Mouse (Mus musculus): ENCODE data around the gene Dnajb14. TPM values are rescaled to one million over a fixed set of nuclear protein-coding genes. Genes with fewer than 3 reads are reported as not detected.

The Dnajb14 gene
- polyA plus RNA-seq, 1 experiment from 2014 or later, result 16.6 TPM

DNA sequence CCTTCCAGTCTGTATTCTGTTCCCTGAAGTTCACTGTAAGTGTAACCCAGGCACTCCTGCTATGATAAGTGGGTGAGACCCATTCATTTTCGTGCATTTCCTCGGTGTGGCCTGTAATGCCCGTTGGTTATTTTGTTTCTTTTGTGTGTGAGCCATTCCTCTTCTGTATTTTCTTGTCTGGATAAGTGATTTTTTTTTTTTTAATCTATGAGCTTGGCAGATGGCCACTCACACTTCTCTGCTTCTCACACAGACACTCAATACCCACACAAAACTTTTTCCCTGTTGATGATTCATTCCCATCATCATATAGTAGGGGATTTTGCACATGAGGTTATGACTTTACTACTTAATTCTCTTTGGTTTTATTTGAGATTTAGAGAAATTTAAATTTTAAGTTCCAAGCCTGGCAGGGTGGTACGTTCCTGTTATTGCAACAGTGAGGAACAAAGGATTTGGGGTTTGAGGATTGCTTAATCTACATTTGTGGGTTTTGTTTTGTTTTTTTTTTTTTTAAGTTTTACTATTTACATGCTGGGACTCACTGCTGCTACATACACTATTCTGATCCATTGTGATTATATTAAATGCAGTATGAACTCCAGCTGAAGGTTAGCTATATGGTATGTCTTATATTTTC lies 12.8 kb downstream of the Dnajb14 start:
- ChIA-PET CTCF (interaction anchor here (0.8 to 1.0 kb wide), 4 partner anchors 9 to 16 kb away, joined by 3 to 4 read pairs (median 4); no protein-coding TSS in a partner anchor), POLR2A (interaction anchor here (0.7 kb wide), 2 partner anchors 12 to 44 kb away, joined by 5 to 12 read pairs; no protein-coding TSS in a partner anchor)
- ATAC-seq (no peak), DNase-seq (ENCODE audit: low read depth, low spot score) (no peak)
- TF ChIP-seq CTCF (IDR thresholded peaks at IDR 0.05), result no peak
- H3K27me3 ChIP-seq, result no peaks in the 10 kb centered on the region
- in situ Hi-C loops (cut with MboI; ENCODE audit: low pct_unique_long_range_greater_than_20kb), result no loop called here

- CTCF ChIA-PET, result interaction anchor here (0.8 to 1.0 kb wide), 4 partner anchors 10 to 20 kb away, joined by 3 to 4 read pairs (median 4); no protein-coding TSS in a partner anchor
- DNase-seq (ENCODE audit: low read depth, low spot score), result no peak
- no peak for ATAC-seq
Observed at GRCm38 (mm10) chr3:137881093-137881492, 13.6 kb downstream of the Dnajb14 start.

DNA sequence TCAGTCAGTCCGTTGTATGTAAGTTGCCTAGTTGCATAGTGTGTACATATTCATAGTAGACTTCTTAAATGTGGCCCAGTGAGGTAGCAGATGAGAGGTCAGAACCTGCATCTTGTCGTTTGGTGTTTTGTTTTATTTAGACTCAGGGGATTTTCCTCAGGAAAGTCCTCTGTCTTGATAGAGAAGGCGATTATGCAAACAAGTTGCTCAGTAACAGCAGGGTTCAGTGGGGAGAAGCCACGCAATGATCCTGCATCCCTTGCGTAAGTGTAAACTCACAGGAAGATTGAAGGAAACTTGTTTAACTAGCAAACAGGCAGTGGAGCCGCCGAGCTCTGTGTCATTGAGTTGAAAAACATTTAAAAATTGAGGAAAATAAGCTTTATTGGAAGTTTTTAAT lies 20.5 kb downstream of the Dnajb14 start:
- DNase-seq (ENCODE audit: low read depth, low spot score) (no peak), ATAC-seq (no peak)
- POLR2A ChIA-PET, result no interaction called here
- no peak for TF ChIP-seq CTCF (IDR thresholded peaks at IDR 0.05)
- in situ Hi-C loops (cut with MboI; ENCODE audit: low pct_unique_long_range_greater_than_20kb), result no loop called here
- CTCF ChIA-PET, result interaction anchor here (1.1 to 1.3 kb wide), 2 partner anchors 10 to 15 kb away, joined by 3 to 4 read pairs; no protein-coding TSS in a partner anchor
- no peaks in the 10 kb centered on the region for H3K27me3 ChIP-seq

More at GRCm38 (mm10) chr3:137881093-137881492, 13.6 kb downstream of the Dnajb14 start:
- POLR2A ChIA-PET, result interaction anchor here (0.7 kb wide), 1 partner anchor 13 kb away, joined by 12 read pairs; no protein-coding TSS in a partner anchor
- TF ChIP-seq CTCF (IDR thresholded peaks at IDR 0.05), result no peak
- in situ Hi-C loops (cut with MboI; ENCODE audit: low pct_unique_long_range_greater_than_20kb), result no loop called here
- no peaks in the 10 kb centered on the region for H3K27me3 ChIP-seq

- POLR2A ChIA-PET, result no interaction called here
- DNase-seq (ENCODE audit: low read depth, low spot score) (no peak), ATAC-seq (no peak)
- no peaks in the 10 kb centered on the region for H3K27me3 ChIP-seq
- in situ Hi-C loops (cut with MboI; ENCODE audit: low pct_unique_long_range_greater_than_20kb), result no loop called here
- CTCF ChIA-PET, result interaction anchor here (1.1 to 1.6 kb wide), 3 partner anchors 16 to 30 kb away, joined by 3 to 4 read pairs (median 3); partner anchors contain the start of gene Lamtor3
- TF ChIP-seq CTCF (IDR thresholded peaks at IDR 0.05), result no peak
Observed at GRCm38 (mm10) chr3:137891089-137891488, 23.6 kb downstream of the Dnajb14 start.

- ATAC-seq (no peak), DNase-seq (ENCODE audit: low read depth, low spot score) (no peak)
- ChIA-PET POLR2A (interaction anchor here (0.5 to 0.7 kb wide), 2 partner anchors 13 to 772 kb away, joined by 3 read pairs; no protein-coding TSS in a partner anchor), CTCF (interaction anchor here (1.2 kb wide), 1 partner anchor 21 kb away, joined by 4 read pairs; no protein-coding TSS in a partner anchor)
- no peaks in the 10 kb centered on the region for H3K27me3 ChIP-seq
- in situ Hi-C loops (cut with MboI; ENCODE audit: low pct_unique_long_range_greater_than_20kb), result no loop called here
- TF ChIP-seq CTCF (IDR thresholded peaks at IDR 0.05), result no peak
Observed at GRCm38 (mm10) chr3:137892118-137892517, 24.6 kb downstream of the Dnajb14 start.

- ATAC-seq (no peak), DNase-seq (ENCODE audit: low read depth, low spot score) (no peak)
- in situ Hi-C loops (cut with MboI; ENCODE audit: low pct_unique_long_range_greater_than_20kb), result no loop called here
- POLR2A ChIA-PET, result no interaction called here
- TF ChIP-seq CTCF (IDR thresholded peaks at IDR 0.05), result no peak
- no peaks in the 10 kb centered on the region for H3K27me3 ChIP-seq
- CTCF ChIA-PET, result no interaction called here
Observed at GRCm38 (mm10) chr3:137893789-137894188, 26.3 kb downstream of the Dnajb14 start.

DNA sequence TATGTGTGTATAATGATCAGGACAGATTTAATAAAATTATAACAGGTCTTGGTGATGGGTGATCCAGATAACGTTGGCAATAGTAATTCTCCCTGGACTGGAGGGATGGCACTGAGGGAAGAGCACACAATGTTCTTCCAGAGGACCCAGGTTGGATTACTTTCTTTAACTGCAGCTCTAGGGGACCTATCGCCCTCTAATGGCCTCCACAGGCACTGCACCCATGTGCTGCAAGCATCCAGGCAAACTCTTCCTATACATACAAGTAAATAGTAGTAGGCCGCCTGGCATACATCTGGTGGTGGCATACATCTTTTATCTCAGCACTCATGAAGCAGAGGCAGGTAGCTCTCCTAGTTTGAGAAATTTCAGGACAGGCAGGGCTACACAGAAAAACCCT lies 27.7 kb downstream of the Dnajb14 start:
- ATAC-seq (no peak), DNase-seq (ENCODE audit: low read depth, low spot score) (no peak)
- POLR2A ChIA-PET, result no interaction called here
- CTCF ChIA-PET, result interaction anchor here (1.5 kb wide), 1 partner anchor 27 kb away, joined by 4 read pairs; the partner anchor contains the start of gene Dnajb14
- no peaks in the 10 kb centered on the region for H3K27me3 ChIP-seq
- no peak for TF ChIP-seq CTCF (IDR thresholded peaks at IDR 0.05)
- in situ Hi-C loops (cut with MboI; ENCODE audit: low pct_unique_long_range_greater_than_20kb), result no loop called here

GRCm38 (mm10) chr3:137896386-137896785 lies 28.9 kb downstream of the Dnajb14 start:
- no peak for DNase-seq (ENCODE audit: low read depth, low spot score)
- POLR2A ChIA-PET, result interaction anchor here (0.6 to 0.7 kb wide), 2 partner anchors 119 to 248 kb away, joined by 3 read pairs; no protein-coding TSS in a partner anchor

DNA sequence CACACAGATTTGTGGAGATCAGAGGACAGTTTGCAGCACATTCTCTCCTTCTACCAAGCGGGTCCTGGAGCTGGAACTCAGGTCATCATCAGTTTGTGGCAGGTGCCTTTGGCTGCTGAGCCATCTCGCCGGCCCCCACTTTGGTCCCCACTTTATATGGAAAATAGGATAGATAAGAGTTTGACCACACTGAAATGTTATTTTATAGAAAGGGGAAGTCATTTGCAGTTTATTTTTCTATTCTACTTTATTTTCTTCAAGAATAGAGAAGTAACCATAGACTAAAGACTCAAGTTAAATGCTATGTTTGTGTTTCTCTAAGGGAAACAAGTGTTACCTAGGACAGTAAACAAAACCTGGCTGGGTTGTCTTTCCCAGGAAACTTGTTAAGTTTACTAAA lies 29.4 kb downstream of the Dnajb14 start:
- in situ Hi-C loops (cut with MboI; ENCODE audit: low pct_unique_long_range_greater_than_20kb), result no loop called here
- CTCF ChIA-PET, result interaction anchor here (0.9 to 1.5 kb wide), 3 partner anchors 16 to 248 kb away, joined by 3 to 4 read pairs (median 4); partner anchors contain the start of genes Dnajb14 and Mttp

More at GRCm38 (mm10) chr3:137896386-137896785, 28.9 kb downstream of the Dnajb14 start:
- no peaks in the 10 kb centered on the region for H3K27me3 ChIP-seq
- CTCF ChIA-PET, result interaction anchor here (0.9 to 1.5 kb wide), 2 partner anchors 16 to 29 kb away, joined by 4 read pairs; partner anchors contain the start of gene Dnajb14
- no peak for ATAC-seq
- in situ Hi-C loops (cut with MboI; ENCODE audit: low pct_unique_long_range_greater_than_20kb), result no loop called here
- TF ChIP-seq CTCF (IDR thresholded peaks at IDR 0.05), result no peak

DNA sequence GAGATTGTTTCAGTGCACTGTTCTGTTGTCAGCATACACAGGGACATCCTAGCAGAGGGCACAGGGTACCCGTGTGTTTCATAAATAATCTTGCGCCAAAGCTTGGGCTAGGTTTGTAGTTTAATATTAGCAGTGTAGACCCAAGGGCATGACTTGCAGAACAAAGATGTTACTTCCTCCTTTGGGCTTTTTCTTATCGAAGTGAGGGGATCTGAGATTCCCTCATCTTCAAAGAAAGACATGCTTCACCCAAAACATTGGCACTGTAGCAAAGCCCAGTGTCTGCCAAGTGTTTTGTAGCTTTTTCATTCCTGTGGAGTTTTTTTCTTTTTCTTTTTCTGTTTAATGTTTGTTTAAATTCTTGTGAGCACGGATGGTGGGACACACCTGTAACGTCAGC lies 30.2 kb downstream of the Dnajb14 start:
- H3K27me3 ChIP-seq, result no peaks in the 10 kb centered on the region
- in situ Hi-C loops (cut with MboI; ENCODE audit: low pct_unique_long_range_greater_than_20kb), result no loop called here
- no peak for ATAC-seq
- ChIA-PET CTCF (interaction anchor here (1.0 kb wide), 1 partner anchor 247 kb away, joined by 3 read pairs; the partner anchor contains the start of gene Mttp), POLR2A (no interaction called here)
- no peak for DNase-seq (ENCODE audit: low read depth, low spot score)
- TF ChIP-seq CTCF (IDR thresholded peaks at IDR 0.05), result no peak

More for the DNA sequence above, 29.4 kb downstream of the Dnajb14 start:
- DNase-seq (ENCODE audit: low read depth, low spot score), result no peak
- no peaks in the 10 kb centered on the region for H3K27me3 ChIP-seq
- POLR2A ChIA-PET, result interaction anchor here (0.7 kb wide), 1 partner anchor 119 kb away, joined by 3 read pairs; no protein-coding TSS in a partner anchor
- no peak for ATAC-seq
- TF ChIP-seq CTCF (IDR thresholded peaks at IDR 0.05), result no peak

Data from Patski (cell line).